Mouse (Mus musculus) embryonic stem cell, embryonic (primary cell): ENCODE measurements around the gene Slc2a12.

Experiments
- CTCF ChIA-PET, 4 experiments: fragments of 300-600 bp in 2 of 4; fragments of 350-600 bp in 2 of 4; sonication (Branson Sonifier 250); formaldehyde crosslinking; loops; one replicate each; lab custom pipeline; 2022; ENCODE audit warnings: inconsistent platforms in 2 of 4; lab: Charles Lee
- POLR2A ChIA-PET, 4 experiments: fragments of 300-600 bp in 2 of 4; fragments of 350-600 bp in 2 of 4; sonication (Branson Sonifier 250); formaldehyde crosslinking; loops; one replicate each; lab custom pipeline; 2022; ENCODE audit warnings: antibody characterized with exemption in 4 of 4, inconsistent platforms in 1 of 4; lab: Charles Lee

Gene Slc2a12

GRCm38 (mm10) chr10:22746334-22747322, 101.8 kb downstream of the Slc2a12 start:
- ChIA-PET CTCF (interaction anchor here in 1 of 4 experiments (0.6 kb wide), 1 partner anchor 51 kb away, joined by 9 read pairs; no protein-coding TSS in a partner anchor), POLR2A (interaction anchor here (0.6 to 2.1 kb wide), 7 partner anchors 14 to 1184 kb away, joined by 3 to 19 read pairs (median 4); partner anchors contain the start of gene Tbpl1 (in 3 of the 4))

- CTCF ChIA-PET: interaction anchor here in 1 of 4 experiments (1.0 kb wide), 1 partner anchor 20 kb away, joined by 3 read pairs; no protein-coding TSS in a partner anchor
- POLR2A ChIA-PET: interaction anchor here in 3 of 4 experiments (0.6 to 4.7 kb wide), 8 partner anchors 15 to 693 kb away, joined by 3 to 31 read pairs (median 4); partner anchors contain the start of gene Tbpl1 (in 2 of the 3)
Observed at GRCm38 (mm10) chr10:22751175-22751682, 106.4 kb downstream of the Slc2a12 start.
